Mouse (Mus musculus) heart, adult 2 months (tissue): ENCODE data around the gene Ly6g6e.

Experiments used
- CTCF ChIP-seq: fragments of 200-600 bp; IDR thresholded peaks from 2 replicates; pipeline ENCODE4 v1.8.1; 2022; ENCODE audit warnings: antibody characterized with exemption, mild to moderate bottlenecking, moderate library complexity
- POLR2A ChIP-seq: fragments of 200-500 bp; IDR thresholded peaks from 2 replicates; pipeline ENCODE4 v1.6.1; 2011; ENCODE audit warnings: mild to moderate bottlenecking, low read depth, low read length, control low read depth; ENCODE audit not compliant: insufficient read depth

DNA sequence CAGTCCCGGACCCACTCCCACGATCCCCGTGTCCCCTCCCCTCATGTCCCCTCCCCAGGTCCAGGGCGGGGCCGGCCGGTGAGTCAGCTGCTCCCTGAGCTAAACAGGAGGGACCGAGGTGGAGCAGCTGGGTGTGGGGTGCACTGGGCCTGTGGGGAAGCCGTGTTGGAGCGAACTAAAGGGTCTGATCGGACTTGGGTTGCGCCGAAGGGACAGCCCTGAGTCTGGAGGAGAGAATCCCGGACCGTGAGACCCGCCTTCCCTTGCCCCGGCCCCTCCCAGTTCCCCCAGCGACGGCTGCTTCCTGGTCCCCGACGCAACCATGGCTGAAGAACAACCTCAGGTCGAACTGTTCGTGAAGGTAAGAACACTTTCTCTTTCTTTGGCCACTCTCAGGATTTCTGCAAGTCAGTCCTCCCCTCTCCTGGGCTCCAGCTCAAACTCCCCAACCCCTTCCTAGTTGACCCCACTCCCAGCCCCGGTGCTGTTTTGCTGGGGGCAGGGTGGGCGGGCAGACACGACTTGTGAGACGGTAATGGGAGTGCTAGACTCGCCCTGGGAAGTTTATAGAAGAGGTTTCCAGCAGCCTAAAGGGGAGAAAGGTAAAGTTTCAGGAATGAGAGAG lies 26.5 kb upstream of the Ly6g6e start:
- peak; percentile 94 for TF ChIP-seq POLR2A
- no peak for TF ChIP-seq CTCF
